Mouse (Mus musculus): Measurements from ENCODE around the gene Ttc7b.

- TF ChIP-seq CTCF (IDR thresholded peaks at IDR 0.05; ENCODE audit: extremely low read depth, insufficient read depth, insufficient read length, insufficient replicate concordance), result no peak
- no peak for TF ChIP-seq POLR2A (IDR thresholded peaks at IDR 0.05; ENCODE audit: low read depth, low read length)
Measured at GRCm38 (mm10) chr12:100419946-100420874, 100.4 kb downstream of the Ttc7b start.

Data from spleen, adult 2 months (tissue).